Mouse (Mus musculus): ENCODE measurements around the gene Tbx3.

DNA sequence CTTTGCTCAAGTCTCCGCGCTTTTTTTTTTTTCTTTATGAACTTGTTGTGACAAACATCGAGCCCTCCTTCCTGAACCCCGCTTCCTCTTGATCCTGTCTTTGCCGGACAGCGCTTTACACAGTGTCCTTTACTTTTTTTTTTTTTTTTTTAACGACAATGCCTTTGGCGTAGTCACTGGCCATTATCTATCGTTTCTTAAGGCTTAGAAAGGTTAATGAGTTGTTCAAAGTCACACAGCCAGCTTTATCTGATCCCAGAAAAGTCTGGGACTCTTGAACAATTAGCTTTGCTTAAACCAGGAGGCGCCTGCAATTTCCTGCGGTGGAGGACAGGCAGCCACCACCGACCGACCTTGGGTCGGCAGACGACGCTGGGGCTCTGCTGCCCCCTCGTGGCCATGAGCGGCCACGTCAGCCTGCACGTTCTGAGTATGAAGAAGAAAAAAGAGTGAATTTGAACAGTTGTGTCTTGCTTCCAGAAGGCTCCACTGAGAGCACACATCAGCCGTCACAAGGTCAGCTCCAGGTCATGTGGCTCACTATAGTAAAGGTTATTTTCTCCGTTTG is 42.3 kb downstream of the Tbx3 start:
- no peak for TF ChIP-seq USF1 (IDR thresholded peaks at IDR 0.05; ENCODE audit: low read depth)
- peak; percentile 85 for TF ChIP-seq CTCF (IDR thresholded peaks at IDR 0.05; ENCODE audit: control insufficient read depth, insufficient read depth, insufficient read length)
- TF ChIP-seq MYOD1 (IDR thresholded peaks at IDR 0.05; ENCODE audit: control insufficient read depth, insufficient read length, low read depth) = no peak
